In the genomic region with DNA sequence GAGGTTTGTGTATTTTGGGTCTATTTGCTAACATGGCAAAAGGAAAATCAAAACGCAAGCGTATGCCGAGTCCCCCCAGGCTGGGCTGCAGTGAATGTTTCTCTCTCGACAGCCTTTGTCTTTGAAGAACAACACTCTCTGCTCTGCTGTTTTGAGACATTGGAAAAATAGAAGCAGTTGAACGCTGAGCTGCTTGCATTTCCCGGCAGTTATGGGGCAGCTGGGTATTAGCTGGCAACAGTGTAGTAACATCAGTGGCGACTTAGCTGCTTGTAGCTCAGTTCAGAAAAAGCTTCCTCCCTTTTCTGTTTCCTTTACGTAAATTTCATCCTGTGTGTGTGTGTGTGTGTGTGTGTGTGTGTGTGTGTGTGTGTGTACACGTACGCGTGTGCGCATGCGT, we compare ENCODE assay signal across 12 mouse cellular contexts.
DNase-seq lines count a peak whose midpoint lies in the region; ATAC-seq lines count a peak whose summit lies in the region.
"Had no signal": no experiment of that assay in that cellular context is flagged by ENCODE, and none has a peak within 500 bp of the region (broad histone marks: within the 10 kb centered on the region; RNA-seq: fewer than 3 reads in every experiment).

No protein-coding gene starts in this region.

- H3K4me1 ChIP-seq in forebrain, embryonic 14.5 days (ENCODE audit: control insufficient read depth, insufficient read depth, low read length) = 0 out of 2 replicates have a peak, but pooled peaks cover 3% of the 10 kb centered on the region
- H3K4me1 ChIP-seq in forebrain, embryonic 12.5 days = peaks cover 13% of the 10 kb centered on the region
- H3K4me1 ChIP-seq in limb, embryonic 13.5 days = peaks cover 13% of the 10 kb centered on the region
- H3K4me1 ChIP-seq: heart, embryonic 15.5 days had no signal

- H3K27ac ChIP-seq in forebrain, embryonic 14.5 days (ENCODE audit: low read depth, low read length) = no peak overlapping the region
- no peak overlapping the region for H3K27ac ChIP-seq in forebrain, embryonic 12.5 days
- no peak overlapping the region for H3K27ac ChIP-seq in limb, embryonic 13.5 days
- H3K27ac ChIP-seq: heart, embryonic 15.5 days; kidney, postnatal 0 days had no signal

- DNase-seq in forebrain, embryonic 14.5 days (ENCODE audit: low spot score) = peak; percentile 44
- peak; percentile 3 for DNase-seq in layer of hippocampus, adult 11-12 months (ENCODE audit: low spot score)
- no peak for DNase-seq in layer of hippocampus, adult 9-10 months (ENCODE audit: low spot score)
- peak; percentile 10 to 45 for DNase-seq in adrenal gland, postnatal 36 days
- DNase-seq in liver = no peak
- DNase-seq: cerebellum, postnatal 10 days; lung, postnatal 14 days; thymus, postnatal 36 days had no signal

- H3K27me3 ChIP-seq in forebrain, embryonic 14.5 days (replicated peaks; ENCODE audit: control insufficient read depth, insufficient read depth, low read length) = no peaks in the 10 kb centered on the region
- no peaks in the 10 kb centered on the region for H3K27me3 ChIP-seq in forebrain, embryonic 12.5 days
- H3K27me3 ChIP-seq in limb, embryonic 13.5 days = no peaks in the 10 kb centered on the region
- H3K27me3 ChIP-seq: heart, embryonic 15.5 days had no signal

- no peak overlapping the region for H3K4me3 ChIP-seq in forebrain, embryonic 14.5 days (ENCODE audit: low read depth, low read length)
- no peak overlapping the region for H3K4me3 ChIP-seq in forebrain, embryonic 12.5 days (replicated peaks)
- H3K4me3 ChIP-seq in limb, embryonic 13.5 days = peak overlapping the region; percentile 10; the same call in 1 of the 2 replicates
- H3K4me3 ChIP-seq: heart, embryonic 15.5 days had no signal

- 61% methylated on average over 13 of the region's 13 CpGs for WGBS in forebrain, embryonic 14.5 days
- 55% methylated on average over 10 of the region's 13 CpGs for WGBS in forebrain, embryonic 12.5 days
- 55% methylated on average over 13 of the region's 13 CpGs for WGBS in limb, embryonic 13.5 days

- no peak for ATAC-seq in forebrain, embryonic 14.5 days
- ATAC-seq in forebrain, embryonic 12.5 days (ENCODE audit: low FRiP score) = no peak
- peak; percentile 57; the same call in 1 of the 2 replicates for ATAC-seq in limb, embryonic 13.5 days (ENCODE audit: low FRiP score, low read depth)

- H3K9ac ChIP-seq in forebrain, embryonic 14.5 days (ENCODE audit: low read length) = 0 out of 2 replicates have a peak overlapping the region, but pooled peaks have one; percentile 5
- no peak overlapping the region for H3K9ac ChIP-seq in forebrain, embryonic 12.5 days
- H3K9ac ChIP-seq in limb, embryonic 13.5 days = no peak overlapping the region
- H3K9ac ChIP-seq: heart, embryonic 15.5 days had no signal

- H3K4me2 ChIP-seq in forebrain, embryonic 14.5 days (ENCODE audit: low read length) = no peak overlapping the region
- H3K4me2 ChIP-seq in forebrain, embryonic 12.5 days = no peak overlapping the region
- H3K4me2 ChIP-seq in limb, embryonic 13.5 days (replicated peaks) = peak overlapping the region; percentile 44
- H3K4me2 ChIP-seq: heart, embryonic 15.5 days had no signal

- no peaks in the 10 kb centered on the region for H3K36me3 ChIP-seq in forebrain, embryonic 14.5 days (ENCODE audit: control insufficient read depth, insufficient read depth, low read length)
- H3K36me3 ChIP-seq in forebrain, embryonic 12.5 days (replicated peaks) = no peaks in the 10 kb centered on the region
- H3K36me3 ChIP-seq in limb, embryonic 13.5 days = no peaks in the 10 kb centered on the region
- H3K36me3 ChIP-seq: heart, embryonic 15.5 days had no signal

- 0 out of 2 replicates have a peak, but pooled peaks cover 3% of the 10 kb centered on the region for H3K9me3 ChIP-seq in forebrain, embryonic 14.5 days (replicated peaks; ENCODE audit: control insufficient read depth, low read length)
- no peaks in the 10 kb centered on the region for H3K9me3 ChIP-seq in forebrain, embryonic 12.5 days
- H3K9me3 ChIP-seq in limb, embryonic 13.5 days = no peaks in the 10 kb centered on the region
- H3K9me3 ChIP-seq: heart, embryonic 15.5 days had no signal

Comparison
In these comparisons a context has a peak if more than half of its experiments do, and no peak if none do; other contexts are left out.
1. DNase-seq: peak in forebrain, embryonic 14.5 days (single experiment), layer of hippocampus, adult 11-12 months (single experiment) and adrenal gland, postnatal 36 days (2 of 2); none in layer of hippocampus, adult 9-10 months (single experiment) and liver (single experiment).